Mouse (Mus musculus): Measurements from ENCODE around the gene Rnaset2b.
"Not testable (repeated sequence)": the region's sequence is repeated elsewhere in the genome, so short reads cannot be mapped to it uniquely, and the experiment has no call there.

DNA sequence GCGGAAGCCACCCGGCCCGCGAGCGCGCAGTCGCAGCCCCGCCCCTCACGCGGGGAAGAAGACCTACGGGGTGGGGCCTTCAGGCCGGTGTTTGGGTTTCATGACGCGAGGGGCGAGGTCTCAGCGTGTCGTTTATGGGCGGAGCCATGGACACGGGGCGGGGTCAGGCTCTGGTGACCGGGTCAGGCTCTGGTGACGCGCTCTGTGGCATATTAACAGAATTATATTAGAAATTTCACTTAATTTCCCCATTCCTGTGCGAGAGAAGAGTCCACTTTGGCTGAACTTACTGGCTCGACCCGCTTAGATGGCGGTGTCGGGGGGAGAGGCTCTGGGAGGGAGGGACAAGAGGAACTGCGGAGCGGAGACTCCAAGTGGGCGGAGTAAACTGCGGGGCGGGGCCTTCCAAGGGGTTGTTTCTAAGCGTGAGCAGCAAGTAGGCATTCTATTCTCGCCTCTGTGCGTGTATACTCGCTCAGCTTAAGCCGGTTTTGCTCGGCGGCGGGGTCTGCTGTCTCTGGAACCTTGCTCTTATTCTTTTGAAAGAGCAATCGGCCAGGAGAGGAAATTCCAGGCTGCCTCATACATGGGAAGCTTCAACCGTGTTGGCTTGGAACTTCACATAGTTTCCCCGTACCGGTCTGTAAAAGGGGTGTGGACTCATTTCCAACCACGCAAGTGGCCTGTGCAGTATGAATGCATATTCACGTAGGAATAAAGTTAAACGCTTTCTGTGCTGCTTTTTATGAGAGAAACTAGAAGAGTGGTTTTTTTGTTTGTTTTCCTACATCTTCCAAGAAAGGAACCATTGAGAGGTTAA, 9.0 kb upstream of the Rnaset2b start:
- TF ChIP-seq CTCF, EP300 (IDR thresholded peaks at IDR 0.05): not testable (repeated sequence)

Measured in lung, postnatal 0 days (tissue).